Mouse (Mus musculus) kidney, postnatal 14 days (tissue): ENCODE data around the gene Gusb.

Experiments
- DNase-seq: peaks from one replicate; pipeline ENCODE4 v3.0.0; 2022; ENCODE audit warnings: mixed read lengths

Gene Gusb

DNA sequence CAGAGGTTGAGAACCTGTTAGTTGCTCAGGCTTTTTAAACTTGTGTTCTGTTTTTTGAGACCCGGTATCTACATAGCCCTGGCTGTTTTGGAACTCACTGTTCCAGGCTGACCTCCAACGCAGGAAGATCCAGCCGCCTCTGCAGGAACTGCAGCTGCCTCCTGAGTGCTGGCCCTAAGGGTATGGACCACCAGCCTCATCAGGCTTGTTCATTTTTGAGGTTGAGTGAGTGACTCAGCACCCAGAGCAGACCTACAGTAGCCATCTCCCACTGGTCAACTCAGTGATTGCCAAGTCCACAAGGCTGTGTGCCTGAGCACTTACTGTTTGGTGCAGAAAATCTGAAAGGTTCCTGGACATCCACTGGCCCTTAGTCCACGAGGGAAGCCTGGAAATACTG lies 31.4 kb downstream of the Gusb start:
- DNase-seq, result no peak

DNA sequence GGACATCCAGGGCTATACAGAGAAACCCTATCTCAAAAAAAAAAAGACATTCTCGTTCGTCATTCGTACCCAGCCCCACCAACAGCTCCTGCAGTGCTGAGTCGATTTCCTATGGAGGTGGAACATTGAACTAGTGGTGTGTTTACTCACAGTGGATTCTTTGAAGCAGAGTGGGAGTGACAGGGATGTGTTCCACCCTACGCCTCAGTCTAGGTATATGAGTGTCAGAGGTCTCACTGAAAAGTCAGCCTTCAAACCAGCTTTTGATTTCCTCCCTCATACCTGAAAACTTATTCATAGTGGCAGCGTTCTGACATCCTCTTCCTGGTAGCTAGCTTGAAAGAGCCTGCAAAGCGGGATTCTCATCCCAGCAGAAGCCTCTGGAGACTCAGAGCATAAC lies 34.4 kb downstream of the Gusb start:
- DNase-seq, result no peak

DNA sequence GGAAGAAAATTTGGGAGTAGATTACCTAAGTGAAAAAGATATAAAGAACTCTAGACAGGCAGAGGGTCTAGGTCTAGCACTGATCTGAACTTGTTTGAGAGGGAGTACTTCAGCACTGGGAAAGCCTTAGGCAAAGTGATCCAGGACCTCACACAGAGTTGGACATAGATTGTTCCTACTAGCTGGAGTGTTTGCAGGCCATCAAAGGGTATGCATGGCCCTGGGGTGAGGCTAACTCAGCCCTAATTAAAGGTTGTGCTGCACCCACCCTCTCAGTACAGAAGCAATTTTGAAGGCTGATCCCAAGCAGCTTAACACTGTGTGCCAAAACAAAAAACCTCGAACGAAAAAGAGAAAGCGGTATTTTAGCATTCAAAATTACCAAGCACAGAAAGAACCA lies 36.4 kb downstream of the Gusb start:
- DNase-seq, result no peak

DNA sequence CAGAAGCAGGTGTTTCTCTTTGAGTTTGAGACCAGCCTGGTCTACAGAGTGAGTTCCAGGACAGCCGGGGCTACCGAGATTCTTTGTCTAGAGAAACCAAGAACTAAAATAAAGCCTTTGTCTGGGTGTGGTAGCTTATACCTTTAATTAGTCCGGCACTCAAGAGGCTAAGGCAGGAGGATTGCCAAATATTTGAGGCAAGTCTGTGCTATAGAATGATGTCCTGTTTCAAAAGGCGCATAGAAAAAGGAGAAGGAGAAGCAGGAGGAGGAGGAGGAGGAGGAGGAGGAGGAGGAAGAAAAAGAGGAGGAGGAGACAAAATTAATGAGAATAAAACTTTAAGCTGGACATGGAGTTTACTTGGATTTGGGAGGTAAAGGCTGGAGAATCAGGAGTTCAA lies 39.6 kb downstream of the Gusb start:
- DNase-seq, result no peak

DNA sequence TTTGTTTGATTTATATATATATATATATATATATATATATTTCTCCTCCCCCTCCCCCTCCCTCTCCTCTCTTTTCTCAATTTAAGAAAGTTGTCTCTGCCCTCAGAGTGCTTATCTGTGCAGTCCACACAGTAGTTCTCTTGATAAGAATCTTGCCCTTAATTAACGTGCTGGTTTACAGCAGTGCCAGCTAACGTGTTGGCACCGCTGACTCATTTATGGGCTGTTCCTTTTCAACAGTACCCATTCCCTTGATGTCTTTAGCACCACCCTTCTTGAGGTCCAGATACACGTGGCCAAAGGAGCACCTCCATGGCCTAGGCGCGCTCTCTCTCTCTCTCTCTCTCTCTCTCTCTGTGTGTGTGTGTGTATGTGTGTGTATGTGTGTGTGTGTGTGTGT lies 47.1 kb downstream of the Gusb start:
- DNase-seq, result no peak

DNA sequence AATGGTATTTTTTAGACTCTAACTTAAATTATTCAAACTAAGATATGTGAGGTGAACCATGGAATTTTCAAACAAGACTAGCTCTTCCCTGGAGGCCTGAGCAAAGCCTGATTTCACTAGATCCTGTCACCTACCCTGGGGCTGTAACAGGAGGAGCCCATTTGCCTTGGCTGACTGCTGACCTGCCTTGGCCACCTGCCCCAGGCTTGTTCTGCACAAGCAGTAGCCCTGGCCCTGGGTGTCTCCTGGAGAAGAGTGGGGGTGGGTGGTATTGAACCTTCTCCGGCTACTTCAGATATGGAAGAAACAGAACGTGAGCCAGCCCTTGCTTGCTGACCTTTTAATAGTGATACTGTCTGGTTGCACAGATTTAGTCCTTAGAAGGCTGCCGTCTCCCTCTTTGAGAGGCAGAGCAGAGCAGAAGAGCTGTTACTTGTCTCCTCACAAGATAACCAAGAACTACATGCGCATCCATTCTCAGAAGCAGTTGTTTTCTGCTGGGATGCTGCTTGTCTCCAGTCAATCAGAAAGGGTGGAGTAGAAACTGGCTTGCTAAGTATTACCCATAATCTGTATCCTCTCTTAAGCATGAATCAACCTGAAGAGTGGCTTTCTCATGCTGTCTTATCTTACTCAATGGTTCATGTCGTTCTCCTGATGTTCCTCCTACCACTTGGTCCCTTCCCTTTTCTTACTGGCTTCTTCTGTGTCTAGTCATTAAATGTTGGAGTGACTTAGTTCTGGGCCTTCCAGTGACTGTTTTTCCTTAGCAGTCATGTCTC lies 48.2 kb downstream of the Gusb start:
- peak; percentile 12 for DNase-seq

DNA sequence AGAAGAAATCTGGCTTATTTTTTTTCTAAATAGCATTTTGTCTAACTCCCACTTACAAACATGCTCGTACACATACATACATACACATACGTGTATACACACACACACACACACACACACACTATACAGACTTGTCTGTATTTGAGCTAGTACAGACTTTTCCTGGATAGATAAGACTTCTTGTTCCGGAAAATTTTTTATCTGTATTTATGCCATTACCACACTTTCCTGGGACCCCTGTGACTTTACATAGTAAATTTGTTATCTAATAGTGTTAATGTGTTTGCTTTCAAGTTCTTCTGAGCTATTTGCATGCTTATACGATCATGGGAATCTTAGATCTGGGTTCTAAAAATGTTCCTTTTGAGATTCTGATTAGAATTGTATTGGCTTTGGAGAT lies 50.7 kb downstream of the Gusb start:
- no peak for DNase-seq

DNA sequence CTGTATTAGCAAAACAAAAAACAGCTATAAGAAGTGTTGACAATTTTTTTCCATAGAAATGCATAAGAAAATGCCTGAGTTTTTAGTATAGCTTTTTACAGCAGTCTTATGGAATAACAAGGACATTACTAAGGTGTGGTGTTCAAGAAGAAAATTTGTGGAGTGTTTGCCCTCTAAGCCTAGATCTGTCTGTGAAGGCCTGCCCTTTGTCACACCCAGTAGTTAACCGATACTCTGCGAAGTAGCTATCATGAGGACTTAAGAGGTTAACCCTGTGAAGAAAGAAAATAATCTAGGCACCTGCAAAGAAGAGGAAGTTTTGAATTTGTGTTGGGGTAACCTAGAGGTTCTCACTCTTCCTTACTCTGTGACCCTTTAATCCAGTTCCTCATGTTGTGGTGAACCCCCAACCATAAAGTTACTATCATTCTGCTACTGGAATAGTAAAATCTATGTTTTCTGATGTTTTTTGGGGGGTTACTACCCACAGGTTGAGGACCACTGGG lies 55.3 kb downstream of the Gusb start:
- no peak for DNase-seq

DNA sequence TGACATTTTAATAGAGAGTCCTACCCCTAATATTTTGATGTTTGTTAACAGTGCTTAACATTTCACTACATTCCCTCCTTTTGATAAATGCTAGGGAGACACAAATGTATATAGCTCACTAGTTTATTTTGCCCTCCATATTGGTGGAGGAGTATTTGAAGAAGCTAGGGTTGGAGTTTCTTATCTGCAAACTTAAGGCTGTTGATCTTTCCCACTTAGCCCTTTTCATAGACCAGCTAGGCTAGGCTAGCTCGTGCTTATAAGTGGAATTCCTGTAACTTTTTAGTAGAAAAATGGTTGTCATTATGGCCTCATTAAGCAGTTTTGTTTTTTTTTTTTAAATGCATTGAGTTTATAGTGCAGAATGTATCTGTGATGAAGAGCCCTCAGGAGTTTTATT lies 59.4 kb downstream of the Gusb start:
- DNase-seq, result no peak

DNA sequence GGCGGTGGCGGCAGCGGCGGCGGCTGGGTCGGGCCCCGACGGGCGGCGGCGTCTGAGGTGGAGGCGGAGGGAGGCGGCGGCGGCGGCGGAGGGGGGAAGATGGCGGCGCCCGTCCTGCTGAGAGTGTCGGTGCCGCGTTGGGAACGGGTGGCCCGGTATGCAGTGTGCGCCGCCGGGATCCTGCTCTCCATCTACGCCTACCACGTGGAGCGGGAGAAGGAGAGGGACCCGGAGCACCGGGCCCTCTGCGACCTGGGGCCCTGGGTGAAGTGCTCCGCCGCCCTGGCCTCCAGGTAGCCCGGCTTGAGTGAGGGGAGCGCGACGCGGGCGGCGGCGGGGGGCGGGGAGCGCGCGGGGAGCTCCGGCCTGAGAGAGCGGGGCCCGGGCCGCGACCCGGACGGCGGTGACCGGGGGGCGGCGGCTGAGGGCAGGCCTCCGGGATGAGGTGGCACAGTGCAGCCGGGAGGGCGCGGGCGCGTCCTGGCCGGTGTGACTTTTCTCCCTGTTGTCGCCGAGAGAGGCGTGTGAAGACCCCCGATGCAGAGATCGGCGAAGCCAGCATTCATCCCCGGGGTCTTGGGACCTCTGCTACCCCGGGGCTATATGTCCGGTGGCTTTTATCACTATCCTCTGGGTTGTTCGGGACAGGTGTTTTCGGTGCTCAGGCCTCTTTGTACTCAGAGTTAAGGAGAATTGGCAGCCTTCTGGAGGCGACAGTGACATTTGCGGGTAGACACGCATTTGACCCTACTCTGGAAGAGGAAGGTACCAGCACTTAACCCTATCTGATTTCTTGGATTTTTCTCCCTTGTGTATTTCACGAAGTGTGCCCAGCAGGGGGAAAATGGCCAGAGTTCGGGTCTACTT lies 60.5 kb downstream of the Gusb start:
- peak; percentile 51 for DNase-seq

DNA sequence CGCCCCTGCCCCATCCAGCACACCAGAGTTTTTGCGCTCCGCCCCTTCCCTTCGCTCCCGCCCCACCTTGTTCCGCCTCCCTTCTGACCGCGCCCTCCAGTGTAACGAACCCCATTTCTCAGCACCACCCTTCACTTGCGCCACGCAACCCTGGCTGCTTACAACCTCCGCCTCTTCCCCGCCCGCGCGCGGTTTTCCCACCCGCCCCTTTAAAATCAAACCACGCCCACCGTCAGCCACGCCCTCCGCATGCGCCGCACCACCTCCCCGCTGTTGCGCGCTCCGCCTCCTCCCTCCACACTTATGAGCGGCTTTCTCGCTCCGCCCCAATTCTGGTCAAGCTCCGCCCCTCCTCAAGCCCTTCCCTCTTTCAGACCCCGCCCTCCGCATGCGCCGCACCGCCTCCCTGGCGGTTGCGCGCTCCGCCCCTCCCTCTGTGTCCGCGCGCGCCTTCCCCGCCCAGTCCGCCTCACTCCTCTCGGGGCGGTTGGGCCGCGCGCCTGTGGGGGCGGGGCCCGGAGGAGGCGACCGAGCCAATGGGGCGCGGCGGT lies 61.3 kb downstream of the Gusb start, which contains the start of gene Vkorc1l1:
Gene Vkorc1l1 (plus strand): TSS at position 476 of the 551 bp plus-strand sequence.
- peak; percentile 99 for DNase-seq

DNA sequence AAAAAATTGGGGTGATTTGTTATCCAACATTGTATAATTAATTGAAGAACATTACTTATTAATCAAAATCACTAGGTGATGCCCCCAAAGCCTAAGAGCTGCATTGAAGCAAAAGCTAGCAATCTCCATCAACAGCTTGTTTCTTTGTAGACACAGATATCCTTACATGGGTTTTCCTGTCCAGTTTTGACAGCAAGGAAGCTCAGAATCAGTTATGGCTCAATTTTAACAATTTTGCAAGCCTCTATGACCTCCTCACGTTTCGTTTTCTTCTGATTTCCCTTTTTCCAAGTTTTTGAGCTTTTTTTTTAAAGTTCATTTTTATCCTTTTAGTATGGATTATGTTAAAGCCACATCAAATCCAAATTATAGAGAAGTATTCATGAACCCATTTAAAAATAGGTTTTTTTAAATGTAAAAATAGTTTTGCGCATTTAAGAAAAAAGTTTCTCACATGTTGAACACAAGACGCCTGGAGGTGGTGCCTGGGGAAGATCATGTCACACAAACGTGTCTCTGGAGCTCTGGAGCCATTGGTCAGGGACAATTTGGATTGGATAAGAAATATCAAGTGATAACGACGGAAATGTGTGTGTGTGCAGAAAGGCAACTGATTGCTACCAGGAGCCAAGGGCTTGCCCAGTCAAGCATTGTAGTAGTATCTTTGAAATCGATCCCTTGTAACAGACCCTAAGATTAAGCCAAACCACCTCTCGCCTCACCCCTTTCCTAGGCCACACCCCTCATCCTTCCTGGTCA lies 61.9 kb downstream of the Gusb start:
- DNase-seq, result no peak

DNA sequence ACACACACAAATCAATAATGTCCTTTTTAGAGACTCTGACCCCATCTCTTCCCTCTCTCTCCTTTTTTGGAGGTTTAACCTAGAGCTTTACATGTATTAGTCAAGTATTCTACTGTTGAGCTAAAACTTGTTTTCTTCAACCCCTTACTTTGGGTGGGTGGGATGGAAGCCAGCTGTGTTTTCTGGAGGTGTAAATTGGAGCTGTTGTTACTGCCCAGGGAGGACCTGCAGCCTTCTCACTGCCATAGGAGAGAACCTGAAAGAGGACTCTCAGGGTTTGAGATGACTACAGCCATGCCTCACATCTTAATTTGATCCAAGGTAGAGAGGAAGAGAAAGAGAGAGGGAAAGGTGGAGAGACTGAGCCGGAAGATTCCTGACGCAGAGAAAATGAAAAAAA lies 62.6 kb downstream of the Gusb start:
- no peak for DNase-seq
